Mouse (Mus musculus) testis, postnatal 10 days (tissue): ENCODE measurements around the gene Cabp4.

Experiments
- DNase-seq: peaks from one replicate; pipeline ENCODE4 v3.0.0; 2021; ENCODE audit warnings: low spot score

The Cabp4 gene

GRCm38 (mm10) chr19:4164721-4165120, 20.9 kb upstream of the Cabp4 start:
- DNase-seq, result no peak

- no peak for DNase-seq
Observed at GRCm38 (mm10) chr19:4164100-4164499, 20.3 kb upstream of the Cabp4 start.

DNA sequence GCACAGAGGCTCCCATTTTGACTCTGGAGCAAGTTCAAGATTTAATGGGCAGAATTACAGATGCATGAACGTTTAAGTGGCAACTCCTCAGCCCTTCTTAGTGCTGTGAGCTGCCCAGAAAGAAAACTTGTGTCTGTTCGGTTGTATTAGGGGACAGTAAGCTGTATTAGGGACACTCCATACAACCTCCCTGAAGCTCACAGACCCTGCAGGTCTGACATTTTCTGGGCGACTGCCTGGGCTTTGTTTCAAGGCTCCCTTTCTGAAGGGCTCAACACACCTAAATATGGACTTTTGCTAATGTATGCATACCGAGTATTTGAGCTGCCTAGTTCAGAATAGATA, 19.7 kb upstream of the Cabp4 start:
- no peak for DNase-seq

- peak; percentile 96 for DNase-seq
Observed at GRCm38 (mm10) chr19:4162646-4163542, 19.1 kb upstream of the Cabp4 start, which contains the start of gene Rps6kb2. Gene Rps6kb2, minus strand, starts transcription at chr19:4163354.

- DNase-seq, result no peak
Observed at GRCm38 (mm10) chr19:4159049-4159448, 15.2 kb upstream of the Cabp4 start.

- no peak for DNase-seq
Observed at GRCm38 (mm10) chr19:4156771-4157170, 12.9 kb upstream of the Cabp4 start.

DNA sequence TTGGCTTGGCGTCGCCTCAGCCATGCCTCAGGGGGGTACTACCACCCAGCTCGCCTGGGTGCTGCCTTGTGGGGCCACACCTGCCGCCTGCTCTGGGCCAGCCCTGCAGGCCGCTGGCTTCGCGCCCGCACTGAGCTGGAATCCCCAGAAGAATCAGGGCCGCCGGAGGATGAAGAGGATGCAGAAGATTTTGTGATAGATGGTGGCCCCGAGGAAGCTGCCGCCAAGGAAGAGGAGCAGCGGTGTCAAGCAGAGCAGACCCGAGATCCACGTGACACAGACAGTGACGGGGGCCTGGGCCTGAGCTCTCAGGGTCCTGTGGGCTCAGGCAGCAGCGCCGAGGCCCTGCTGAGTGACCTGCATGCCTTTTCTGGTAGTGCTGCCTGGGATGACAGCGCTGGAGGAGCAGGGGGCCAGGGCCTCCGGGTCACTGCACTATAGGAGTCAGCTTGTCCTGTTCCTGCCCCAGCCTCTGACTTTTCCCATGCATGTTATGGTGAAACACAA, 12.3 kb upstream of the Cabp4 start:
- no peak for DNase-seq

GRCm38 (mm10) chr19:4155223-4156072, 11.6 kb upstream of the Cabp4 start:
- no peak for DNase-seq

- DNase-seq, result no peak
Observed at GRCm38 (mm10) chr19:4154437-4155222, 10.8 kb upstream of the Cabp4 start.

- DNase-seq, result no peak
Observed at GRCm38 (mm10) chr19:4153232-4153654, 9.4 kb upstream of the Cabp4 start, which contains the start of gene Ptprcap. Gene Ptprcap, plus strand, starts transcription at chr19:4153604.

GRCm38 (mm10) chr19:4152445-4153231, 8.8 kb upstream of the Cabp4 start:
- no peak for DNase-seq

- DNase-seq, result no peak
Observed at GRCm38 (mm10) chr19:4151898-4152297, 8.1 kb upstream of the Cabp4 start.

- no peak for DNase-seq
Observed at GRCm38 (mm10) chr19:4151488-4151860, 7.6 kb upstream of the Cabp4 start.

- DNase-seq, result peak; percentile 72
Observed at GRCm38 (mm10) chr19:4150567-4151487, 7.0 kb upstream of the Cabp4 start.

GRCm38 (mm10) chr19:4149764-4150461, 6.1 kb upstream of the Cabp4 start:
- no peak for DNase-seq

DNA sequence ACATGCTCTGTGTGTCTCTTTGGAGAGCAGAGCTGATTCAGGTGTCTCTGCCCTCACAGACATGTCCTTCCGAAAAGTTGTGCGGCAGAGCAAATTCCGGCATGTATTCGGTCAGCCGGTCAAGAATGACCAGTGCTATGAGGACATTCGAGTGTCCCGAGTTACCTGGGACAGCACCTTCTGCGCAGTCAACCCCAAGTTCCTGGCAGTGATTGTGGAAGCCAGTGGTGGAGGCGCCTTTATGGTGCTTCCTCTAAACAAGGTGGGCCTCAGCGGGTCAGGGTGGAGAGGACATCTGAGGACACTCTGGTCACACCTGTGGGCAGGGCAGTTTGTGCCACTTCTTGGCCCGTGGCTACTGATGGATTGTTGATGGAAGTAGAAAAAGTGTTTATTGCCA, 5.5 kb upstream of the Cabp4 start:
- no peak for DNase-seq

- no peak for DNase-seq
Observed at GRCm38 (mm10) chr19:4148819-4149218, 5.0 kb upstream of the Cabp4 start.

GRCm38 (mm10) chr19:4148491-4148806, 4.6 kb upstream of the Cabp4 start, which contains the start of gene Coro1b:
Gene Coro1b, plus strand, starts transcription at chr19:4148619.
- DNase-seq, result peak; percentile 99

- no peak for DNase-seq
Observed at GRCm38 (mm10) chr19:4147782-4148490, 4.1 kb upstream of the Cabp4 start.
